Mouse (Mus musculus): ENCODE measurements around the gene Caap1. TPM values are rescaled to one million over a fixed set of nuclear protein-coding genes. Genes with fewer than 3 reads are reported as not detected.
A peak's percentile ranks its signal among the peaks of the same experiment; 100 is the strongest.

Caap1 gene
- total RNA-seq (2021) = 10 to 100 TPM; 11.1 to 11.9 TPM
- long read RNA-seq, experiment 1, transcript Caap1-201 (6 exons, 2,107 nt) = major isoform, 10 of 14 reads
- long read RNA-seq, experiment 1, partial matches to known transcripts = 0 of 14 reads
- long read RNA-seq, experiment 1, other reads (novel, unspliced or antisense) = 4 of 14 reads
- long read RNA-seq, experiment 2, transcript Caap1-201 (6 exons, 2,107 nt) = major isoform, 7 of 9 reads
- long read RNA-seq, experiment 2, partial matches to known transcripts = 0 of 9 reads
- long read RNA-seq, experiment 2, other reads (novel, unspliced or antisense) = 2 of 9 reads

DNA sequence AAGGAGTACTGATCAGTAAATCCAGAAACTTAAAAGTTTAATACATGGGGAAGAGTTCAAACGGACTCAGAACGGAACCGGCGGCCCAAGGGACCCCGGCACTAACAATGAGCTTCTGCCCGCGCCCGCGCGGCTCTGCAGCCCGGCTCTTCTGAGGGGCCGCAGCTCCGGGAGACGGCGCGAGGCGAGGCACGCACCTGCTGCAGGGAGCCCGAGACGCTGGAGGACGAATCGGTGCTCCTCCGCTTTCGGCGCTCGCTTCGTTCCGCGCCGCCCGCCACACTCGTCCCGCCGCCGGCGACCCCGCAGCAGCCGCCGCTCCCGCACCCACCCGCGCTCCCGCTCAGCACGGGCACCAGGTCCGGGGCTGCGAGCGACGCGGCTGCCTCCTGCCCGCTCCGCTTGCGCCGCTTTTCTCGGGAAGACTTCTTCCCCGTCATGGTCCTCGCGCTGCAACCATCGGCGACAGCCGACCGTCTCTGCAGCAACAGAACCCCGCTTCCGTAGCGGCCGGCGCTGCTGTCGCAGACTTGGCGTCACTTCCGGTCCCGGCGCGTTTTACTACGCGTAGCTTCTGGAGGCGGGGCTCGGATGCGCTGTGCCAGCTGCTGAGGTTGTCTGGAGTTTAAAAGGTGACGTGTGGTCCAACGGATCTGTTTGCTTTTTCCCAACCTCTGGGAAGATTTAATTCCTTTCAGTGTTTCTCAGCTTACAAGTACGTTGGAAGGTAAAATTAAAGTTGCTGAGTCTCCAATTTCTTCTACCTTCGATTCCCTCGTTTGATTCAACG is at the start of gene Caap1, which contains the start of gene Gm10306:
Caap1 (minus strand) TSS at position 532 of the 790 bp plus-strand sequence.
Gm10306 (plus strand) TSS at position 282 of the 790 bp plus-strand sequence.
- peak within 1 kb of the TSS; percentile 95 for H3K4me3 ChIP-seq
- peak within 1 kb of the TSS; percentile 84 for H3K27ac ChIP-seq
- DNase-seq (ENCODE audit: low spot score in 2 of 2) = peak; percentile 90 to 96
- no peak for TF ChIP-seq CTCF (conservative IDR thresholded peaks at IDR 0.05)

DNA sequence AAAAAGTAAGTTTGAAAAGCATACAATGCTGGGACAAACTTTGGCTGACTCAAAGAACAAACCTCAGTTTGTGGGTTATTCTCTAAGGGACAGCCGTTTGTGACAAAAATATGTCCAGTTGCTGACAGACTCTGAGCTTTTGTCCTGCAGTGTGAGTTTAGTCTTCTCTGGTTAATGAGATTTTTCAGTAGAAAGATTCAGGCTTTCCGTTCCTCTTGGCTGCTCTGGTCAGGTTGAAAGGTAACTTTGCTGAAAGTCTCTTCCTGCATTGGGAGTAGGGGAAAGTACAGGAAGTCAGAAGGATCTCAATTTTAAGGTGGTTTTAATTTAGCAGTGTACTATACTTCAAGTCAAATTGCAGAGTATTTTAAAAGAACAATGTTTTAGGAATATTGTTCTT is 49.0 kb upstream of the Caap1 start:
- Histone ChIP-seq H3K4me3 (no peak overlapping the region), H3K27ac (no peak overlapping the region)
- no peak for DNase-seq (ENCODE audit: low spot score in 2 of 2)
- TF ChIP-seq CTCF (conservative IDR thresholded peaks at IDR 0.05) = no peak

DNA sequence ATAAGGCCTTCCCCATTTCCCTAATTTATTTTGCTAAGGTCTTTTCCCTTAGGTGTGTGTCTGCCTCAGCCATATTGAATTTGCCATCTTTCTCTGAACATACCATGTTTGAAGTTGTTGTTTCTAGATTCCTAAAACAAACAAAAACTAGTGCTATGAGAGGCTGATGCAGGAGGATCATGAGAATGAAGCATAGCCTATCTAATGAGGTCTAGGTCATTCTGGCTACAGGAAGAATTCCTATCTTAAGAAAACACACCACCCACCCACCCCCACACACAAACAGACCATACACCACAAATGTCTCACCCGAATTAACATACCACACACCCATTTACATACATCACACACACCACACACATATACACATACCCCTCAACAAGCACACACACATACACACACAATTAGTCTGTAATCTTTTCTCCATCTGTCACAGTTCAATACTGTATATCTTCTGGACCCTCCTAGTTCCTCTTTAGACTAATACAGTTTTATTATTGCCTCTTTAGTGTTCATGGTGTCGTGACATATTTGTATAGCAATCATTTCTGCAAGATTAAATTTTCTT is 47.9 kb upstream of the Caap1 start:
- Histone ChIP-seq H3K27ac (no peak overlapping the region), H3K4me3 (no peak overlapping the region)
- DNase-seq (ENCODE audit: low spot score in 2 of 2) = no peak
- no peak for TF ChIP-seq CTCF (conservative IDR thresholded peaks at IDR 0.05)

DNA sequence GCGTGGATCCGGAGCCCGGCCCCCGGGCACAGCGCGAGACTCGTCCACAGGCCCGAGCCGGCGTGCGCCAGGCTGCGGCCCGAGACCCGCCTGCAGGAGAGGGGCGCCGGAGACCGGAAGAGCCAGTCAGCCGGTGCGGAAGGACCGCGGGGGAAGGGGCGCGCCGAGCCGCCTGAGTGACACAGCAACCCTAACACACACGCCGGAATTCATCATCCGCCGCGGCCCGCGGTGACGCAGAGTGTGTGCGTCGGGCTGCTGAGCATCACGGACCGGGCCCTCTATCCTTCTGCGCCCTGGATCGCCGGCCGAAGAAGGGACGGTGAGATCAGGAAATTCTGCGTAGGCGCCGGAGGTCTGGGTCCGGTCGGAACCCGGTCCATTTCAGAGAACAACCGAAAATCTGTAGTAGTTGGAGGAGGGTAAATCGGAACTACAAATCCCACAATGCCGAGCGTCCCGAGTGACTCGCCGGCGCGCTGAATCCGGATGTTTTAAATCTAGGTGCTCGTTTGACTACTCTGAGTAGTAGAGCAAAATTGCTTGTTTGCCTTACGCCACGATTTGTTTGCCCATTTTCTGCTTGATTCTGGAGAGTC is 46.5 kb upstream of the Caap1 start, which contains the start of gene Plaa:
Plaa (minus strand) TSS at position 214 of the 599 bp plus-strand sequence.
- Histone ChIP-seq H3K27ac (peak within 1 kb of the TSS; percentile 100), H3K4me3 (peak within 1 kb of the TSS; percentile 85)
- peak; percentile 6; the same call in 1 of the 2 replicates for TF ChIP-seq CTCF (conservative IDR thresholded peaks at IDR 0.05)
- DNase-seq (ENCODE audit: low spot score in 2 of 2) = peak; percentile 93 to 95

DNA sequence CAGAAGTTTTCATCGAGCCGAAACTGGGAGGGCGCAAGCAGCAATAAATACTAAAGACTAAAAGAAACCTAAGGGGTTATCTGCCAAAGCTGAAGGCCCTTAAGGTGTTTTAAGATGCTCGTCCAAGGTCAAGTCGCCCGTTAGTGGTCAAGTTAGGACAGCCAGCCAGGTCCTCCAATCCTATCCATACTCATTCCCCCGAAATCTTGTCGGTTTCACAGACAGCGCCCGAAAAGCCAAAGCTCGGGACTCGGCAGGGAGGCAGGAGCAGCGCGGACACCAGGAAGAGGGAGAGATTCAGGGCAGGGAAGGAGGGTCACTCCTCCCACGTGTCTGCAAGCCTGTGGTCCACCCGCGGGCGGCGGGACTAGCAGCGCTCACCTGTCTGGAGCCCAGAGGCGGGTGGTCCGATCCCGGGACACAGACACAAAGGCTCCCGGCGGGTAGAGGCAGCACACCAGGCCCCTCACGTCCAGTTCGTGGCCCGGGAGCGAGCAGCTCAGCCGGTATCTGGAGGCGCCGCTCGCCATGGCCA is 46.0 kb upstream of the Caap1 start:
- H3K27ac ChIP-seq = peak overlapping the region; percentile 100
- no peak for TF ChIP-seq CTCF (conservative IDR thresholded peaks at IDR 0.05)
- peak overlapping the region; percentile 85 for H3K4me3 ChIP-seq
- no peak for DNase-seq (ENCODE audit: low spot score in 2 of 2)

DNA sequence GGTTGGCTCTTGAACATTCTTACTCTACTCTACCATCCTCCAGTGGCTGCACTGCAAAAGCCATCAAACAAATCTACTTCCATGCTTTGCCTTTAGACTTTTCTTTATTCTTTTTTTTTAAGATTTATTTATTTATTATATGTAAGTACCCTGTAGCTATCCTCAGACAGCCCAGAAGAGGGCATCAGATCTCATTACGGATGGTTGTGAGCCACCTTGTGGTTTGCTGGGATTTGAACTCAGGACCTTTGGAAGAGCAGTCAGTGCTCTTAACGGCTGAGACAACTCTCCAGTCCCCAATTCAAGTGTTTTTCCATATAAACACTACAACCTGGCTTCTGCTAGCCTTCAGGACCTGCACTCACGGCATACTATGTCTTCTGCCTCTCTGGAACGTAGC is 44.8 kb upstream of the Caap1 start:
- peak; percentile 62 for TF ChIP-seq CTCF (conservative IDR thresholded peaks at IDR 0.05)
- Histone ChIP-seq H3K4me3 (no peak overlapping the region), H3K27ac (no peak overlapping the region)
- no peak for DNase-seq (ENCODE audit: low spot score in 2 of 2)

DNA sequence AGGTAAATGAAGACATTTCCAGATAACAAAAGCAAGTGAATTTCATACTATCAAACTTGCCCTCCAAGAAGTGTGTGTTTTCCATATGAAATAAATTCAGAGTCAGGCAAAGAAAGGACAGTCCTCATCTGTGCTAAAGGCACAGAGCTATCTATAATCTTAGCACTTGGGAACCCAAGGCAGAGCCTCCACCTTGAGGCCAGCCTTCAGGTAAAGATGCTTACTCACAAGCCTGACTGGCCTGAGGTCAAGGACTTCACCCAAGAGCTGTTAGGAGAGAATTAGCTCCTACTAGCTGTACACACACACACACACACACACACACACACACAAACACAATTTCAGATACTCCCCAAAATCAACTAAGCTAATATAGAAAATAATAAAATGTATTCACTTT is 36.1 kb upstream of the Caap1 start:
- no peak for TF ChIP-seq CTCF (conservative IDR thresholded peaks at IDR 0.05)
- Histone ChIP-seq H3K4me3 (no peak overlapping the region), H3K27ac (no peak overlapping the region)
- DNase-seq (ENCODE audit: low spot score in 2 of 2) = no peak

DNA sequence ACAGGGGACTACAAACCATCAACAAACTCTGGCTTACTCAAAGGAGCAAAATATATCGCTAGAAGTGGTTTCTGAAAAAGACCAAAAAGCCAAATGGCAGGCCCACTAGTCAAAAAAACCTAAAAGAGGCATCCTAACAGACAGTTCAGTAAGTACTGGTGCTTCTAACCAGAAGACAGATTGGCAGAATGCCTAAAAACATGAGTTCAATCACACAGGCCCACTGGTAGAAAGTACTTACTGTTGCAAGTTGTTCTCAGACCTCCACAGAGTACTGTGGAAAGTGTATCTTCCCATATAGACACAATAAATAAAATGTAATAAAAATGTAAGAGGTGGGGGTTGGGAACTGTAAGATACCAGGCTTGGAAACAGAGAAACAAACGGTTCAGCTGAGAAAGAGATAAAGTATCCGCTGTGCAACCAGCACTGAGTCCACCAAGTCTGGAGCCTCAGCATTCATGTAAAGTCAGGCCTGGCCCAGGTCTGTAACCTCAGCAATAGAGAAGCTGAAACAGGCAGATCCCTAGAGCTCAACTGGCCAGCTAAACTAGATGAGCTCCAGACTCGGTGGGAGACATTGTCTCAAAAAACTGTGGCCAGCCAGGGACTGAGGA is 35.3 kb upstream of the Caap1 start:
- Histone ChIP-seq H3K27ac (no peak overlapping the region), H3K4me3 (no peak overlapping the region)
- no peak for TF ChIP-seq CTCF (conservative IDR thresholded peaks at IDR 0.05)
- no peak for DNase-seq (ENCODE audit: low spot score in 2 of 2)

DNA sequence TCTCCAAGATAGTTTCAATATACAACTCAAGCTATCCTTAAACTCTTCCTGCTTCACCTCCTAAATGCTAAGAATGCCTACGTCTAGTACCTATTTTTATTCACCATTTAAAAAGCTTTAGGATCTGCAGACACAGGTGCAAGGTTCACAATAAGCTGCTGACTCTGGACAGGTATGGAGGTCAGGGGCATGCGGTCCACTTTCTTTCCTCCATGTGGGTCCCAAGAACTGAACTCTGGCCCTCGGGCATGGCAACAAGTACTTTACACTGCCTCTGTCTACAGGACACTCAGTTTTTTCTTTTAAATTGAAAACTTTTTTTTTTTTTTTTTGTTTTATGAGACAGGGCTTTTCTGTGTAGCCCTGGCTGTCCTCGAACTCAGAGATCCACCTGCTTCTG is 16.1 kb upstream of the Caap1 start:
- H3K27ac ChIP-seq = no peak overlapping the region
- no peak for TF ChIP-seq CTCF (conservative IDR thresholded peaks at IDR 0.05)
- DNase-seq (ENCODE audit: low spot score in 2 of 2) = no peak
- no peak overlapping the region for H3K4me3 ChIP-seq

DNA sequence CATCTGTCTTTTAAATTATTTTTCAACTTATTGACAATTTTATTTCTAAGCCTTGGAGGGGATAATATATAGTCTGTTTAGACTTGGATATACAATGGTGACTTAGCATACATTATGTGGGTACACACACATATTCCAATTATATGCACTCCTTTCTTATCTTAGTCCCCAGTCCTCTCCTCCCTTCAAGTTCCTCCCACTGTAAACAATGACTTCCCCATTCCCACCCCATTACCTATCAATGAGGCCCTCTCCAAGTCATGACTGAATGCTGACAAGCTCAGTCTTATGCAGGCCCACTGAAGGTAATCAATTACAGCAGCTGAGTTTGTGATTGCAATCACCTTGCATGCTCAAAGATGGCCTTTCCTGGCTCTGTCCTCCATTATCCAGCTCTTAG is 7.7 kb upstream of the Caap1 start:
- no peak for TF ChIP-seq CTCF (conservative IDR thresholded peaks at IDR 0.05)
- DNase-seq (ENCODE audit: low spot score in 2 of 2) = no peak
- H3K4me3 ChIP-seq = no peak overlapping the region
- no peak overlapping the region for H3K27ac ChIP-seq

DNA sequence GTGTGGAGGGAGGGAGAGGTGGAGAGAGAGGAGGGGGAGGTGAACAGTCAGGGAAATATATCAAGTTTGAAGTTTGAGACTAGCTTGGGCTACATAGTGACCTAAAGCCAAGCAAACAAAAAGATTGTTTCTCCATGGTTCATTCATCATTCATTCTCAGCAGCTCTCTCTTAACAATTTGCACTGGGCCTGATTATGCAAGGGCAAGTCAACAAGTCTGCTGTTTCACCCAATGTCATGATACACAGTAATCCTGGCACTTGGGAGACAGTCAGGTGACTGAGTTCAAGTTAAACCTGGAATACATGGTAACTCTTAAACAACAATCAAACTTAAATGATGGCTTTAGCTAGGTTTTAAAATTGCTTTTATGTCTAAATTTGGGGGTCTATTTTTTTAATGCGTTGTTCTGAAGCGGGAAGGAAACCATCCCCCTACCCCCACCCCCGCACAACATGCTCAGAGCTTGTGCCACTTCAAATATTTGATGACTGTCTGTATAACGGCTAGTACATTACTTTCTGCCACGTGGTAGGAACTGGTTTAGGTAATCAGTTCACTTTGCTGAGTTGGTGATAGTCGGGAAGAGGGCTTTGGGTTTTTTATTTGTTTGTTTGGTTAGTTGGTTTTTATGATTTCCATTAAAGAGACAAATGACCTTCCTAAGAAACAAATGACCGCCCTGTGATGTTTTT is 5.5 kb upstream of the Caap1 start:
- DNase-seq (ENCODE audit: low spot score in 2 of 2) = no peak
- H3K4me3 ChIP-seq = no peak overlapping the region
- no peak overlapping the region for H3K27ac ChIP-seq
- TF ChIP-seq CTCF (conservative IDR thresholded peaks at IDR 0.05) = no peak

DNA sequence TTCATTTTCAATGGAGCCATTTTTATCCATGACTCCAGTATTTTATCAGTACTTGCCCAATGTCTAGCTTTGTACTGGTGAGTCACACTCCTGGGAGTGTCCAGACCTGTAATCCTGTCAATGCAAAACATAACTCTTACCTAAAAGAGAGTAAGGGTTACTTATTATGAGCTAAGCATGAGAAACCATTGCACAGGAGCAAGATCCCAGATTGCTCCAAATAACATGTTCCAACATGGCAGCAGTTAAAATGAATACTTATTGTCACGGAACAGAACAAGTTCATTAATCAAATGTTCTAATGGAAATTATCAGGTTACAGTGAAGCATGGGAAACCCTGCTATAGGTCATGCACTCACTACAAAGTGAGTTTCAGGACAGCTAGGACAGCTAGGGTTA is 3.7 kb upstream of the Caap1 start:
- H3K27ac ChIP-seq = no peak overlapping the region
- no peak overlapping the region for H3K4me3 ChIP-seq
- DNase-seq (ENCODE audit: low spot score in 2 of 2) = no peak
- no peak for TF ChIP-seq CTCF (conservative IDR thresholded peaks at IDR 0.05)

Data from layer of hippocampus, adult 2 months (tissue).